Mouse (Mus musculus) limb, embryonic 13.5 days (tissue): Measurements from ENCODE around the gene Rcbtb2. TPM values are rescaled to one million over a fixed set of nuclear protein-coding genes. Genes with fewer than 3 reads are reported as not detected.

Experiments
- ATAC-seq: fragments of 200-750 bp; cut with Nextera tagmentation; 2 replicates; pipeline ENCODE4 v1.8.0; 2017; ENCODE audit warnings: low read depth, moderate number of reproducible peaks, moderate TSS enrichment; ENCODE audit not compliant: low FRiP score
- H3K27ac ChIP-seq: fragments of 300-500 bp; sonication (generic); 2 replicates; pipeline ENCODE4 v1.5.1; 2015; ENCODE audit warnings: inconsistent platforms, mild to moderate bottlenecking, moderate library complexity
- H3K27me3 ChIP-seq: fragments of 300-500 bp; sonication (generic); 2 replicates; pipeline ENCODE4 v1.6.1; 2015; ENCODE audit warnings: mild to moderate bottlenecking, inconsistent platforms
- H3K36me3 ChIP-seq: fragments of 300-500 bp; sonication (generic); 2 replicates; pipeline ENCODE4 v1.6.1; 2015; ENCODE audit warnings: inconsistent platforms, mild to moderate bottlenecking, moderate library complexity
- H3K4me1 ChIP-seq: fragments of 300-500 bp; sonication (generic); 2 replicates; pipeline ENCODE4 v1.6.1; 2015; ENCODE audit warnings: inconsistent platforms
- H3K4me2 ChIP-seq: fragments of 300-500 bp; sonication (generic); replicated peaks from 2 replicates; pipeline ENCODE4 v1.6.1; 2015; ENCODE audit warnings: inconsistent platforms, mild to moderate bottlenecking, moderate library complexity
- H3K4me3 ChIP-seq: fragments of 300-500 bp; sonication (generic); 2 replicates; pipeline ENCODE4 v1.5.1; 2015; ENCODE audit warnings: moderate library complexity, mild to moderate bottlenecking, inconsistent platforms
- H3K9ac ChIP-seq: fragments of 300-500 bp; sonication (generic); 2 replicates; pipeline ENCODE4 v1.6.1; 2015; ENCODE audit warnings: mild to moderate bottlenecking, inconsistent platforms
- H3K9me3 ChIP-seq: fragments of 300-500 bp; sonication (generic); 2 replicates; pipeline ENCODE4 v1.6.1; 2016; ENCODE audit warnings: inconsistent platforms
- WGBS: fragments of 180-500 bp; shearing (Covaris S2); methylation state at CpG from one replicate; pipeline ENCODE4 v1.1.7; 2015; 5-methylcytosine and 5-hydroxymethylcytosine counted together
- polyA plus RNA-seq: library from polyadenylated mRNA; unstranded; fragments of >200 nt; fragmentation: Nextera tagmentation; extraction: Ambion mirVana; gene quantifications from 2 replicates; pipeline ENCODE4 v1.2.1, GENCODE M21; 2015

The Rcbtb2 gene
- polyA plus RNA-seq, 1 experiment from 2014 or later = 146 TPM

- no peak overlapping the region for H3K9ac ChIP-seq
- no peak overlapping the region for H3K4me2 ChIP-seq
- peaks cover 9% of the 10 kb centered on the region for H3K4me1 ChIP-seq
- 83% methylated on average over 4 of the region's 4 CpGs for WGBS
- peaks cover 92% of the 10 kb centered on the region for H3K36me3 ChIP-seq
- no peak for ATAC-seq
- H3K27ac ChIP-seq = no peak overlapping the region
- peaks cover 2% of the 10 kb centered on the region; the same call in 1 of the 2 replicates for H3K9me3 ChIP-seq
- no peaks in the 10 kb centered on the region for H3K27me3 ChIP-seq
- H3K4me3 ChIP-seq = no peak overlapping the region
These were observed 56.4 kb downstream of the Rcbtb2 start for GRCm38 (mm10) chr14:73179221-73179681.

- peaks cover 93% of the 10 kb centered on the region for H3K36me3 ChIP-seq
- H3K27me3 ChIP-seq = no peaks in the 10 kb centered on the region
- no peak for ATAC-seq
- peaks cover 9% of the 10 kb centered on the region; the same call in 1 of the 2 replicates for H3K9me3 ChIP-seq
- H3K27ac ChIP-seq = no peak overlapping the region
- H3K9ac ChIP-seq = no peak overlapping the region
- H3K4me3 ChIP-seq = no peak overlapping the region
- WGBS = 68% methylated on average over 3 of the region's 3 CpGs
- no peaks in the 10 kb centered on the region for H3K4me1 ChIP-seq
- H3K4me2 ChIP-seq = no peak overlapping the region
These were observed 57.8 kb downstream of the Rcbtb2 start for GRCm38 (mm10) chr14:73180671-73181070.

- WGBS = 84% methylated on average over 2 of the region's 2 CpGs
- Histone ChIP-seq H3K4me1 (no peaks in the 10 kb centered on the region), H3K36me3 (peaks cover 93% of the 10 kb centered on the region), H3K4me3 (no peak overlapping the region), H3K27me3 (no peaks in the 10 kb centered on the region), H3K27ac (no peak overlapping the region), H3K9ac (no peak overlapping the region), H3K9me3 (peaks cover 9% of the 10 kb centered on the region; the same call in 1 of the 2 replicates), H3K4me2 (no peak overlapping the region)
- no peak for ATAC-seq
These were observed 58.3 kb downstream of the Rcbtb2 start for GRCm38 (mm10) chr14:73181144-73181543.

GRCm38 (mm10) chr14:73186875-73187274 lies 64.0 kb downstream of the Rcbtb2 start:
- no peak for ATAC-seq
- Histone ChIP-seq H3K9ac (no peak overlapping the region), H3K27ac (no peak overlapping the region), H3K4me1 (no peaks in the 10 kb centered on the region), H3K36me3 (peaks cover 46% of the 10 kb centered on the region), H3K9me3 (peaks cover 9% of the 10 kb centered on the region; the same call in 1 of the 2 replicates), H3K4me3 (no peak overlapping the region), H3K27me3 (no peaks in the 10 kb centered on the region), H3K4me2 (no peak overlapping the region)
- WGBS = 87% methylated on average over 7 of the region's 7 CpGs

- no peaks in the 10 kb centered on the region for H3K27me3 ChIP-seq
These were observed 76.2 kb downstream of the Rcbtb2 start for GRCm38 (mm10) chr14:73199058-73199457.

GRCm38 (mm10) chr14:73201447-73201846 lies 78.6 kb downstream of the Rcbtb2 start:
- ATAC-seq = no peak
- H3K36me3 ChIP-seq = peaks cover 12% of the 10 kb centered on the region
- no peaks in the 10 kb centered on the region for H3K9me3 ChIP-seq
- H3K9ac ChIP-seq = no peak overlapping the region
- no peak overlapping the region for H3K4me2 ChIP-seq
- H3K4me1 ChIP-seq = peaks cover 11% of the 10 kb centered on the region; the same call in 1 of the 2 replicates
- H3K27ac ChIP-seq = no peak overlapping the region
- H3K4me3 ChIP-seq = no peak overlapping the region
- H3K27me3 ChIP-seq = no peaks in the 10 kb centered on the region
- WGBS = 56% methylated on average over 3 of the region's 3 CpGs

More at GRCm38 (mm10) chr14:73199058-73199457, 76.2 kb downstream of the Rcbtb2 start:
- Histone ChIP-seq H3K4me3 (no peak overlapping the region), H3K4me1 (peaks cover 11% of the 10 kb centered on the region; the same call in 1 of the 2 replicates), H3K9ac (no peak overlapping the region), H3K36me3 (peaks cover 12% of the 10 kb centered on the region), H3K27ac (no peak overlapping the region), H3K9me3 (no peaks in the 10 kb centered on the region), H3K4me2 (no peak overlapping the region)
- no peak for ATAC-seq
- 22% methylated on average over 5 of the region's 5 CpGs for WGBS

GRCm38 (mm10) chr14:73204016-73204415 lies 81.2 kb downstream of the Rcbtb2 start:
- Histone ChIP-seq H3K27ac (no peak overlapping the region), H3K4me2 (no peak overlapping the region), H3K36me3 (peaks cover 7% of the 10 kb centered on the region; the same call in 1 of the 2 replicates), H3K4me1 (peaks cover under 1% of the 10 kb centered on the region; the same call in 1 of the 2 replicates), H3K27me3 (no peaks in the 10 kb centered on the region), H3K9me3 (no peaks in the 10 kb centered on the region), H3K4me3 (no peak overlapping the region), H3K9ac (no peak overlapping the region)
- ATAC-seq = no peak
- 71% methylated on average over 3 of the region's 3 CpGs for WGBS

GRCm38 (mm10) chr14:73209262-73209661 lies 86.4 kb downstream of the Rcbtb2 start:
- H3K27ac ChIP-seq = no peak overlapping the region
- H3K27me3 ChIP-seq = no peaks in the 10 kb centered on the region
- H3K4me2 ChIP-seq = no peak overlapping the region
- peaks cover 7% of the 10 kb centered on the region for H3K36me3 ChIP-seq
- H3K9ac ChIP-seq = no peak overlapping the region
- no peak for ATAC-seq
- H3K4me3 ChIP-seq = no peak overlapping the region
- no peaks in the 10 kb centered on the region for H3K4me1 ChIP-seq
- H3K9me3 ChIP-seq = no peaks in the 10 kb centered on the region

GRCm38 (mm10) chr14:73210196-73210595 lies 87.4 kb downstream of the Rcbtb2 start:
- Histone ChIP-seq H3K27ac (no peak overlapping the region), H3K4me2 (no peak overlapping the region), H3K9ac (no peak overlapping the region), H3K36me3 (peaks cover 6% of the 10 kb centered on the region), H3K9me3 (no peaks in the 10 kb centered on the region), H3K27me3 (no peaks in the 10 kb centered on the region), H3K4me3 (no peak overlapping the region), H3K4me1 (no peaks in the 10 kb centered on the region)
- WGBS = 94% methylated on average over 8 of the region's 8 CpGs
- no peak for ATAC-seq

GRCm38 (mm10) chr14:73211477-73211876 lies 88.6 kb downstream of the Rcbtb2 start:
- Histone ChIP-seq H3K4me2 (no peak overlapping the region), H3K36me3 (peaks cover 14% of the 10 kb centered on the region; the same call in 1 of the 2 replicates), H3K9me3 (no peaks in the 10 kb centered on the region), H3K27ac (no peak overlapping the region), H3K4me1 (no peaks in the 10 kb centered on the region), H3K4me3 (no peak overlapping the region), H3K9ac (no peak overlapping the region), H3K27me3 (no peaks in the 10 kb centered on the region)
- no peak for ATAC-seq
- 86% methylated on average over 5 of the region's 5 CpGs for WGBS

GRCm38 (mm10) chr14:73217062-73217461 lies 94.2 kb downstream of the Rcbtb2 start:
- ATAC-seq = no peak
- no peaks in the 10 kb centered on the region for H3K4me1 ChIP-seq
- no peak overlapping the region for H3K9ac ChIP-seq
- H3K27ac ChIP-seq = no peak overlapping the region
- no peaks in the 10 kb centered on the region for H3K9me3 ChIP-seq
- H3K27me3 ChIP-seq = no peaks in the 10 kb centered on the region
- H3K4me3 ChIP-seq = no peak overlapping the region
- no peak overlapping the region for H3K4me2 ChIP-seq
- WGBS = 97% methylated on average over 1 of the region's 1 CpGs
- peaks cover 14% of the 10 kb centered on the region; the same call in 1 of the 2 replicates for H3K36me3 ChIP-seq

GRCm38 (mm10) chr14:73222316-73222970 lies 99.6 kb downstream of the Rcbtb2 start:
- ATAC-seq = no peak
- no peaks in the 10 kb centered on the region for H3K27me3 ChIP-seq
- 89% methylated on average over 9 of the region's 9 CpGs for WGBS
- H3K4me2 ChIP-seq = no peak overlapping the region
- H3K9me3 ChIP-seq = no peaks in the 10 kb centered on the region
- H3K27ac ChIP-seq = no peak overlapping the region
- H3K4me1 ChIP-seq = peaks cover 5% of the 10 kb centered on the region
- no peak overlapping the region for H3K9ac ChIP-seq
- no peak overlapping the region for H3K4me3 ChIP-seq
- H3K36me3 ChIP-seq = no peaks in the 10 kb centered on the region

- WGBS = 51% methylated on average over 3 of the region's 3 CpGs
- 0 out of 2 replicates have a peak, but pooled peaks have one; percentile 40 for ATAC-seq
- H3K27ac ChIP-seq = no peak overlapping the region
These were observed 103.5 kb downstream of the Rcbtb2 start for GRCm38 (mm10) chr14:73226346-73226745.

More at GRCm38 (mm10) chr14:73226346-73226745, 103.5 kb downstream of the Rcbtb2 start:
- H3K4me3 ChIP-seq = no peak overlapping the region
- H3K9me3 ChIP-seq = no peaks in the 10 kb centered on the region
- H3K36me3 ChIP-seq = no peaks in the 10 kb centered on the region
- H3K4me1 ChIP-seq = peaks cover 12% of the 10 kb centered on the region
- no peak overlapping the region for H3K9ac ChIP-seq
- H3K27me3 ChIP-seq = no peaks in the 10 kb centered on the region
- no peak overlapping the region for H3K4me2 ChIP-seq
